Mouse (Mus musculus) kidney, embryonic 16.5 days (tissue): ENCODE measurements around the gene Zfand3. TPM values are rescaled to one million over a fixed set of nuclear protein-coding genes. Genes with fewer than 3 reads are reported as not detected.

Experiments used
- ATAC-seq: fragments of 200-750 bp; cut with Nextera tagmentation; 2 replicates; pipeline ENCODE4 v1.8.0; 2017; ENCODE audit warnings: moderate TSS enrichment; ENCODE audit not compliant: low FRiP score, low TSS enrichment
- H3K27ac ChIP-seq: fragments of 300-500 bp; sonication (generic); 2 replicates; pipeline ENCODE4 v1.5.1; 2014; ENCODE audit warnings: low read length
- H3K27me3 ChIP-seq: fragments of 300-500 bp; sonication (generic); 2 replicates; pipeline ENCODE4 v1.6.1; 2014; ENCODE audit warnings: low read length, control low read depth, mixed read lengths; ENCODE audit not compliant: insufficient read depth
- H3K36me3 ChIP-seq: fragments of 300-500 bp; sonication (generic); 2 replicates; pipeline ENCODE4 v1.6.1; 2014; ENCODE audit warnings: low read length, control low read depth, mixed read lengths; ENCODE audit not compliant: insufficient read depth
- H3K4me1 ChIP-seq: fragments of 300-500 bp; sonication (generic); 2 replicates; pipeline ENCODE4 v1.6.1; 2014; ENCODE audit warnings: low read length, control low read depth, mixed read lengths; ENCODE audit not compliant: insufficient read depth
- H3K4me2 ChIP-seq: fragments of 300-500 bp; sonication (generic); replicated peaks from 2 replicates; pipeline ENCODE4 v1.6.1; 2014; ENCODE audit warnings: low read depth, low read length
- H3K4me3 ChIP-seq: fragments of 300-500 bp; sonication (generic); 2 replicates; pipeline ENCODE4 v1.5.1; 2014; ENCODE audit warnings: mild to moderate bottlenecking, low read length
- H3K9ac ChIP-seq: fragments of 300-500 bp; sonication (generic); replicated peaks from 2 replicates; pipeline ENCODE4 v1.6.1; 2014; ENCODE audit warnings: low read length
- H3K9me3 ChIP-seq: fragments of 300-500 bp; sonication (generic); 2 replicates; pipeline ENCODE4 v1.6.1; 2016; ENCODE audit warnings: low read length, control low read depth
- WGBS: fragments of 180-500 bp; shearing (Covaris S2); extraction: QIAGEN DNeasy Blood & Tissue Kit; methylation state at CpG from one replicate; pipeline ENCODE4 v1.1.7; 2014; 5-methylcytosine and 5-hydroxymethylcytosine counted together
- polyA plus RNA-seq: library from polyadenylated mRNA; unstranded; fragments of >200 nt; fragmentation: Nextera tagmentation; extraction: Ambion mirVana; gene quantifications from 2 replicates; pipeline ENCODE4 v1.2.1, GENCODE M21; 2015

Gene Zfand3
- polyA plus RNA-seq, 1 experiment from 2014 or later: 62.0 TPM

DNA sequence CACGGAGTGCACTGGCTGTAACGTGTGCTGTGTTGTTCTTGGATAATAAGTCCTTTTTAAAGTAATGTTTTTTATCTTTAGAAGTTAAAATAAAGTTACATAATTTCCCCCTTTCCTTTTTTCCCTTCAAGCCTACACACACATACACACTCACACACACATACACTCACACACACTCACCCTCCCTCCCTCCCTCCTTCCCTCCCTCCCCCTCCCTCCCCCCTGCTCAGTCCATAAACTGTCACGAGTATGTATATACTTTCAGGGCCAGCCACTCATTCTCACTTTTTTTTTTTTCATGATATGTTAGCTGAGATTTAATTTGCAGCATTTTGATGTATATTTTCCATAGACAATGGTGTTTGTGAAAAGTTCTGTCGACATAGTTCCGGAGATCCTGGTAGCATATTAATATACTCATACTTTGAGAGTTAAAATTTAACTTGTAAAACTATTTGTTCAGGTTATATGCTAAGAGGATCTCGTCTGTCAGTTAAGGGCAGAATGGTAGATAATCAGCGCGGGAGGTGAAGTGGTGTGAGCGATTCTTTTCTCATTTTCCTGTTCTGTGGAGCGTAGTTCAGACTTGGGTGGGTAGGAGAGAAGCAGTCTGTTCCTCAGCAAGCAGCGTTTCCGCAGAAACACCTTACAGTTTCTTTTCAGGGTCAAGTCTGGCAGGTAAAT lies 14.5 kb downstream of the Zfand3 start:
- Histone ChIP-seq H3K36me3 (no peaks in the 10 kb centered on the region), H3K4me3 (no peak overlapping the region), H3K9ac (no peak overlapping the region), H3K9me3 (peaks cover 5% of the 10 kb centered on the region; the same call in 1 of the 2 replicates), H3K27me3 (no peaks in the 10 kb centered on the region), H3K4me2 (0 out of 2 replicates have a peak overlapping the region, but pooled peaks have one; percentile 4), H3K27ac (peak overlapping the region; percentile 71; the same call in 1 of the 2 replicates), H3K4me1 (peaks cover 44% of the 10 kb centered on the region)
- 53% methylated on average over 12 of the region's 12 CpGs for WGBS
- ATAC-seq: no peak

- WGBS: 86% methylated on average over 6 of the region's 6 CpGs
- ATAC-seq: no peak
- H3K27ac ChIP-seq: peak overlapping the region; percentile 46; the same call in 1 of the 2 replicates
These were observed 15.4 kb downstream of the Zfand3 start for GRCm38 (mm10) chr17:30019942-30020341.

DNA sequence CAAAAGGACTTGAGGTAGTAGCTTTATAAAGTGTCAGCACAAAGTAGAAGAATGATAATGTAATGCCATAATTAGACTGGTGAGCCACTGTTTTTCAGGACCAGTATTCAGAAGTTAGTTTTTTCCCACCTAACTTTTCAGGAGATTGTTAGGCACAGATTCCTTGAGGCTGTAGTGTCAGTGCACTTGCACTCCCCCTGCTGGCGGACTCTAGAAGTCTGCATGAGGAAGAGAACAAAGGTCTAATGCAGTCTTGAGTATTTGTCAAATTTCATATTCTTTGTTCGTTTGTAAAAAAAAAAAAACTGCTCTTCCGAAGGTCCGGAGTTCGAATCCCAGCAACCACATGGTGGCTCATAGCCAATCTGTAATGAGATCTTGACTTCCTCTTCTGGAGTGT lies 20.1 kb downstream of the Zfand3 start:
- no peaks in the 10 kb centered on the region for H3K27me3 ChIP-seq
- 59% methylated on average over 5 of the region's 5 CpGs for WGBS
- ATAC-seq: no peak
- H3K27ac ChIP-seq: no peak overlapping the region
- H3K36me3 ChIP-seq: no peaks in the 10 kb centered on the region
- H3K9me3 ChIP-seq: no peaks in the 10 kb centered on the region
- no peak overlapping the region for H3K4me2 ChIP-seq
- no peak overlapping the region for H3K4me3 ChIP-seq
- H3K4me1 ChIP-seq: peaks cover 70% of the 10 kb centered on the region
- no peak overlapping the region for H3K9ac ChIP-seq

More at GRCm38 (mm10) chr17:30019942-30020341, 15.4 kb downstream of the Zfand3 start:
- Histone ChIP-seq H3K4me1 (peaks cover 47% of the 10 kb centered on the region), H3K9ac (peak overlapping the region; percentile 35; the same call in 1 of the 2 replicates), H3K4me2 (no peak overlapping the region), H3K36me3 (no peaks in the 10 kb centered on the region), H3K4me3 (no peak overlapping the region), H3K27me3 (no peaks in the 10 kb centered on the region), H3K9me3 (no peaks in the 10 kb centered on the region)

DNA sequence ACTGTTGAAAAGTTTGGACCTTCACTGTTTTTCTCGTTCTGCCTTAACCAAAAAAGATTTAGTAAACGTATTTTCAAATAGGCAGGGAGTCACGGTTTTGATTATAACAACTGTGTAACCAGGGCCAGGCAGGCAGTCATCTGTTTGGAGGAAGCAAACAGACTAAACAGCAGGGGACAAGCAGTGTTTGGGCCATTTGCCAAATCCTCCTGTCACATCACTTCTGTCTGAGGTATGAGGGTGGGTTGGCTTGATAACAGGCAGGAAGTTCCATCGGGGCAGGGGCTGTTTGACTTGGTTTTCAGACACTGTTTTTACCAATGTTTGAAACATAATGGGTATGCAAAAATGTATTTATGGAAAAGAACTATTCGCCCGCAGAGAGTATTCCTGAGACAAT lies 22.1 kb downstream of the Zfand3 start:
- 37% methylated on average over 6 of the region's 6 CpGs for WGBS
- Histone ChIP-seq H3K4me2 (no peak overlapping the region), H3K9me3 (no peaks in the 10 kb centered on the region), H3K4me3 (no peak overlapping the region), H3K4me1 (peaks cover 61% of the 10 kb centered on the region), H3K27ac (peak overlapping the region; percentile 56; the same call in 1 of the 2 replicates), H3K36me3 (no peaks in the 10 kb centered on the region), H3K27me3 (no peaks in the 10 kb centered on the region), H3K9ac (no peak overlapping the region)
- ATAC-seq: no peak

- peak overlapping the region; percentile 39 for H3K27ac ChIP-seq
- 46% methylated on average over 1 of the region's 1 CpGs for WGBS
- peaks cover 54% of the 10 kb centered on the region for H3K4me1 ChIP-seq
These were observed 23.0 kb downstream of the Zfand3 start for GRCm38 (mm10) chr17:30027343-30028029.

GRCm38 (mm10) chr17:30029633-30030226 lies 25.2 kb downstream of the Zfand3 start:
- ATAC-seq: no peak
- no peak overlapping the region for H3K4me3 ChIP-seq
- H3K27me3 ChIP-seq: no peaks in the 10 kb centered on the region
- WGBS: 53% methylated on average over 7 of the region's 7 CpGs
- H3K4me2 ChIP-seq: no peak overlapping the region
- H3K36me3 ChIP-seq: no peaks in the 10 kb centered on the region
- peaks cover 46% of the 10 kb centered on the region for H3K4me1 ChIP-seq
- H3K27ac ChIP-seq: 0 out of 2 replicates have a peak overlapping the region, but pooled peaks have one; percentile 18
- no peaks in the 10 kb centered on the region for H3K9me3 ChIP-seq
- H3K9ac ChIP-seq: no peak overlapping the region

More at GRCm38 (mm10) chr17:30027343-30028029, 23.0 kb downstream of the Zfand3 start:
- 0 out of 2 replicates have a peak overlapping the region, but pooled peaks have one; percentile 1 for H3K4me2 ChIP-seq
- H3K9me3 ChIP-seq: no peaks in the 10 kb centered on the region
- H3K4me3 ChIP-seq: no peak overlapping the region
- H3K9ac ChIP-seq: no peak overlapping the region
- H3K36me3 ChIP-seq: no peaks in the 10 kb centered on the region
- ATAC-seq: peak; percentile 69; the same call in 1 of the 2 replicates
- H3K27me3 ChIP-seq: no peaks in the 10 kb centered on the region

GRCm38 (mm10) chr17:30032796-30033195 lies 28.3 kb downstream of the Zfand3 start:
- Histone ChIP-seq H3K27ac (no peak overlapping the region), H3K4me1 (peaks cover 29% of the 10 kb centered on the region), H3K36me3 (no peaks in the 10 kb centered on the region), H3K9ac (no peak overlapping the region), H3K9me3 (no peaks in the 10 kb centered on the region), H3K27me3 (no peaks in the 10 kb centered on the region), H3K4me2 (no peak overlapping the region), H3K4me3 (no peak overlapping the region)
- WGBS: 92% methylated on average over 4 of the region's 4 CpGs
- no peak for ATAC-seq

GRCm38 (mm10) chr17:30033991-30034390 lies 29.5 kb downstream of the Zfand3 start:
- Histone ChIP-seq H3K36me3 (no peaks in the 10 kb centered on the region), H3K27me3 (no peaks in the 10 kb centered on the region), H3K9me3 (no peaks in the 10 kb centered on the region), H3K4me3 (no peak overlapping the region), H3K27ac (no peak overlapping the region), H3K4me2 (no peak overlapping the region), H3K9ac (no peak overlapping the region), H3K4me1 (peaks cover 17% of the 10 kb centered on the region)
- 82% methylated on average over 4 of the region's 4 CpGs for WGBS
- no peak for ATAC-seq

DNA sequence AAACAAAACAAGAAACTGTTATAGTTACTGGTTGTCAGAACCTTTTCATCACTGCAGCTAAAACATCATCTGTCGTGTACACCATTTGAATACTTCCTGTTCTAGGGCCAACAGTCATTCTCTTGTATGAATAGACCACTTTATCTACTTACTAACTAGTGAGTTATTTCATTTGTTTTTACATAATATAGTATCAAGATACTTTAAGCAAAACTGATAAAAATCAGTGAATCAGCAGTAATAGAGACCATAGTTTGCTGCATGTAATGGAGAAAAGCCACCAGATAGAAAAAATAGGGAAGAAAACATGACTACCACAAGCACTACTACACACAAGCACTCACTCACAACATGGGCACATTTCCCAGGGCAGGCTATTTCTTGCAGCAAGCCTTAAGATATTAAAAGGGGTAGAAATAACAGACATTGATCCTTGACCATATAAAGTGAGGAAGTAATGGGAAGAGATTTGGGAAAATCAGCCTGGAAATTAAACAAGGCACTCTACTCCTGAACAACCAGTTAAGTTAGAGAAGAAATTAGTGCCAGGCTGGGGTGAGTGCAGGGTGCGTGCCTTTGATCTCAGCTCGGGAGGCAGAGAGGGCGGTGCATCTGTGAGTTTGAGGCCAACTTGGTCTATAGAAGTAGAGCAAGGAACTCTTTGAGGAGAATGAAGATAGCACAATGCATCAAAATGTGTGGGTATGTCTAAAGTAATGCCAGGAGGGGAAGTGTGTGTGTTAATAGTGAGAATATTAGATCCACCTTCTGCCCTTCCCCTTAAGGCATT lies 30.9 kb downstream of the Zfand3 start:
- H3K4me3 ChIP-seq: no peak overlapping the region
- no peak overlapping the region for H3K9ac ChIP-seq
- WGBS: 65% methylated on average over 4 of the region's 4 CpGs
- H3K27me3 ChIP-seq: no peaks in the 10 kb centered on the region
- H3K4me2 ChIP-seq: no peak overlapping the region
- ATAC-seq: no peak
- no peaks in the 10 kb centered on the region for H3K9me3 ChIP-seq
- no peak overlapping the region for H3K27ac ChIP-seq
- H3K36me3 ChIP-seq: no peaks in the 10 kb centered on the region
- H3K4me1 ChIP-seq: peaks cover 8% of the 10 kb centered on the region; the same call in 1 of the 2 replicates
